Mouse (Mus musculus) hematopoietic stem cell, adult 5-6 weeks (primary cell): ENCODE results near the gene Spin1. TPM values are rescaled to one million over a fixed set of nuclear protein-coding genes. Genes with fewer than 3 reads are reported as not detected.
"Not testable (repeated sequence)": the region's sequence is repeated elsewhere in the genome, so short reads cannot be mapped to it uniquely, and the experiment has no call there.

Source experiments
- ATAC-seq, 2 experiments: fragments of 125-278 bp in 1 of 2; replicated peaks in 1 of 2; 2 replicates each; pipeline ENCODE4 v1.8.0; 2016 to 2017; ENCODE audit warnings: inconsistent platforms in 2 of 2, mild to moderate bottlenecking in 2 of 2, moderate number of reproducible peaks in 2 of 2, low read depth in 1 of 2, moderate TSS enrichment in 1 of 2; ENCODE audit not compliant: low FRiP score in 2 of 2, poor library complexity in 2 of 2, severe bottlenecking in 2 of 2, insufficient read depth in 1 of 2, low TSS enrichment in 1 of 2
- total RNA-seq: library from RNA; stranded (forward); fragments of 172-1452, 232-1000 nt; gene quantifications from 2 replicates; pipeline ENCODE4 v1.2.3, GENCODE M21; 2017

The Spin1 gene
- total RNA-seq, 1 experiment from 2014 or later = 67.7 TPM

GRCm38 (mm10) chr13:51089058-51089457 is 11.6 kb upstream of the Spin1 start:
- no peak for ATAC-seq

- ATAC-seq = no peak
Observed at GRCm38 (mm10) chr13:51090105-51090661, 10.5 kb upstream of the Spin1 start.

GRCm38 (mm10) chr13:51093430-51093829 is 7.2 kb upstream of the Spin1 start:
- ATAC-seq = no peak

GRCm38 (mm10) chr13:51094323-51095195 is 6.1 kb upstream of the Spin1 start:
- no peak for ATAC-seq

GRCm38 (mm10) chr13:51095196-51095715 is 5.4 kb upstream of the Spin1 start:
- ATAC-seq = no peak

- no peak for ATAC-seq
Observed at GRCm38 (mm10) chr13:51096644-51097043, 4.0 kb upstream of the Spin1 start.

- peak; percentile 14 to 38; a peak in 1 of 4 replicates for ATAC-seq
Observed at GRCm38 (mm10) chr13:51099560-51100232, 984 bp upstream of the Spin1 start.

GRCm38 (mm10) chr13:51101016-51101776 is 516 bp downstream of the Spin1 start:
- ATAC-seq = peak; percentile 54 to 68; a peak in 3 of 4 replicates

- no peak for ATAC-seq
Observed at GRCm38 (mm10) chr13:51101777-51102132, 1.1 kb downstream of the Spin1 start.

- no peak for ATAC-seq
Observed at GRCm38 (mm10) chr13:51103111-51103725, 2.5 kb downstream of the Spin1 start.

- no peak for ATAC-seq
Observed at GRCm38 (mm10) chr13:51103861-51104650, 3.4 kb downstream of the Spin1 start.

GRCm38 (mm10) chr13:51105861-51106655 is 5.4 kb downstream of the Spin1 start:
- no peak for ATAC-seq

GRCm38 (mm10) chr13:51106816-51107215 is 6.1 kb downstream of the Spin1 start:
- peak in 1 of 2 experiments; percentile 37; a peak in 1 of 4 replicates for ATAC-seq

- ATAC-seq = no peak
Observed at GRCm38 (mm10) chr13:51109517-51109916, 8.8 kb downstream of the Spin1 start.

- ATAC-seq = not testable (repeated sequence)
Observed at GRCm38 (mm10) chr13:51114398-51114797, 13.7 kb downstream of the Spin1 start.

- peak; percentile 76 to 89 for ATAC-seq
Observed at GRCm38 (mm10) chr13:51115762-51116161, 15.1 kb downstream of the Spin1 start.
